Mouse (Mus musculus) embryo, embryonic 11.5 days (tissue): ENCODE results near the gene Ppp4r1.

ENCODE experiments used
- DNase-seq: peaks from one replicate; pipeline ENCODE4 v3.0.0-alpha.2; 2012; ENCODE audit warnings: low read depth, low spot score

Gene Ppp4r1

DNA sequence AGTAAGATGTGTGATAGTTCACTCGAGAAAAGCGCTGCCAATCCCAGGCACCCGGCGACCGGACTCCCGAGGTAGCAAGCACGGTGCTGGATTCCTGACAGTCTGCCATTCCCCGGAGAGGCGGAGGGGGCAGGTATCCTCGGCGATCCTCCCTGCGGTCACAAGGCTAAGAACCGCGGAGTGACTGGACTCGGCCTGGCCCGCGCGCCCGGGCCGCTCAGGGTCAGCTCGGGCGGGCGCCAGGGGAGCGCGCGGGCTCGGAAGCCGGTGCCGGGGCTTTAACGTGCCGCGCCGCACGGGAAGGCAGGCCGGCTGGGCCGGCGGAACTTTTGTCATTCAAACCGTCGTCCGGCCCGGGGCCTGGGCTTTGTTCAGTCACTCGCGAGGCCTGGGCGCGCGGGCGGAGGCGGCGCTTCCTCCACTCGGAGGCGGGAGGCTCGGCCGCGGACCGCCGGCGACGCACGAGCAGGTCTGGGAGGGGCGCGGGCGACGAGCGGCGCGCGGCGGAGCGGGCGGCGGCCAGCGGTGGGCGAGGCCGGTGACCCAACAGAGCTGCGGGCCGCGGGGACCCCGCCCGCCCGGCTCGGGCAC is at the start of gene Ppp4r1:
Gene Ppp4r1, plus strand, starts transcription at position 23 of the 591 bp plus-strand sequence.
- DNase-seq: peak; percentile 71

DNA sequence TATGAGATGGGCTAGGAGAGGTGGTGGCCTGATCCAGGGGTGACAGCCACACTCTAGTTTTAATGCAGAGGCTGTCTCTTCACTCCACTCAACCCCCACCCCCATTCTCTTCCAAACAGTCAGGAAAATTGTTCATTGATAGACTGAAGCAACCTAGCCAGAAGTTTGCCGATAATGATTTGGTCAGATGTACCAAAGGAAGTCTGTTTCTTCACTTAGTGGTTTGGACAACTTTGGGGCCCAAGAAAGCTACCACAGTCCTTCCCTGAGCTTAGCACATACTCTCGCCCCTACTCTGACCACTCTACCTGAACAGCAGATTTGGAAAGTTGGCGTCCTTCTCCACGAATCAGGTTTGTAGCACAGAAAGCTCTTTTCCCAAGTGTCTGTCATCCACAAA is 49.7 kb upstream of the Ppp4r1 start:
- no peak for DNase-seq

DNA sequence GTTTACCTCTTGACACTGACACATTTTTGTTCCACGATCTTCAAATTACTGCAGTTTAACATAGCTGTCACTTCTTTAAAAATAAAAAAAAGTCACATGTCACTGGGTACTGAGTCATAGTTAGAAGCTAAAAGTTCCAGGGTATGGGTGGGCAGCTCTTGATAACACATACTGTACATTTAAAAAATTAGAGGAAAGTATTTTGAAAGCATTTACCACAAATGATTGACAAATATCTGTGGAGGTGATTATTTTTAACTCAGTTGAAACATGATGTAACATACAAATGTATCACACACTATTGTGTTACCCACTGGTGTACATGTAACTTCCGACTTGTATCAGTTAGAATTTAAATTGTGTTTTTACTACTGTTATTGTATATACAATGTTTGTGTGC is 47.3 kb upstream of the Ppp4r1 start:
- DNase-seq: no peak

DNA sequence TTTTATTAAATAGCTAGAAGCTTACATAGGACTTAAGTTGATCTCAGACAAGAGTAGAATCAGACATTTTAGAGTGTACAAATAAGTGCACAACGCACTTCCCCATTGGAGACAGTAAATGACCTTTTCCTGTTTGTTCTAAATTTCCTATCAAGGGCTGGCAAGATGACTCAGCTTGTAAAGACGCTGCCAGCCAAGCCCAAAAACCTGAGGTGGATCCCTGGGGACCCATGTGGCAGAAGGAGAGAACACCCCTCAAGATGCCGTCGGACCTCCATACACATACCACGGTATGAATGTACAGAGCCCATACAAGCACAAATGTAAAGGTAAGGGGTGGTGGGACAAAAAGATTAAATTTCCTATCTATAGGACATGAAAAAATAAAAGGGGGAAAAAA is 45.2 kb upstream of the Ppp4r1 start:
- DNase-seq: no peak

DNA sequence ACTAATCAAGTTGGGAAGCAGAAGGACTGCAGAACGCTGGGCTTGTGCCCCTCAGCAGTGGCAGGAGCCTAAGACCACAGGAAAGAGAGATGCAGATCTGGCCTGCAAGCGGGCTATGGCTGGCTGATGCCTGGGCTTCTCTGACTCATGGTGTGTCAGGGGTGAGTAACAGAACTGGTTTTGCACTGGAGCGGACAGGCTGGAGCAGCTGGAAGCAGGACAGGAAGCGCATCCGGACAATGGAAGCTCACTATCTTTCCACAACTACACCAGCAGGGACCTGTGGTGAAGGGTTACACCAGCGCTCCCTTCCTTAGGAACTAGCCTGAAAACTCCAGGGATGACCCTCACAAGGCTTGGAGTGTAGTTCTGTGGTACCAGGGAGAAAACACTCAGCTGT is 44.8 kb upstream of the Ppp4r1 start:
- DNase-seq: no peak

DNA sequence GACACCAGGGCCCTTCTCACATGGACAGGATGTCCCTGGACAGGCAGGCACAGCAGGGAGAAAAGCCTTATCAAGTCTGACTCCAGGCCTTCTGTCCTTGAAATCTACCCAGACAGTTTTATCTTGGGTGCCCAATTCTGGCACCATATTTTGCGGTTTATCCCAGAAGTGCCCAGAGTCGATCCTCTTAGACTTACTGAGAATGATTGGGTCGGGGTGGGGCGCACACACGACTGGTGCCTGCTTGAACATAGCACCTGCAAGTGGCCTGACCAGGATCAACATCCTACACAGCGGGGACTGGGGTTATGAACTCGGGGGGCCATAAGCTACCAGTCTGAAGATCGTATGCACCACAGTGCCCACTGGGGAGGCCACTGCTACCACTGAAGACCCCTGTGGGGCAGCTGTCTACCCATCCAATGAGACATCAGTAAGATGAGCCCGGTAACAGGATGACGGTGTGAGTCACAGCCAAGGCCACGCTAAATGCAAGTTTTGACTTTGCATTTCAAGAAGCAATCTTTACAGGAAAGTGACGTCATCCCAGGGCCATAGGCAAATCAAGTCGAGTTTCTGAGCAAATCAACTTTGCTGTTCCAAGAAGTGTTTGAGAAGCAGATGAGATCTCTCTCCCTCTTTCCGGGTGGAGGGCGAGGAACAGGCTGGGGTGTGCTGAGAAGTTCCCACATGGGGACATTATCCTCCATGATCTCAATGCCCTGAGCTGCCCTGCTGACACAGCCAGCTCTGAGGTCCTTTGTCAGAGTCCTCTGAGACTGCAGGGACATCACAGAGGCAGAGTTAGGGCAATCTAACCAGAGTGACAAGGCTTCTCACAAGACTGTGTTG is 42.3 kb upstream of the Ppp4r1 start:
- no peak for DNase-seq

DNA sequence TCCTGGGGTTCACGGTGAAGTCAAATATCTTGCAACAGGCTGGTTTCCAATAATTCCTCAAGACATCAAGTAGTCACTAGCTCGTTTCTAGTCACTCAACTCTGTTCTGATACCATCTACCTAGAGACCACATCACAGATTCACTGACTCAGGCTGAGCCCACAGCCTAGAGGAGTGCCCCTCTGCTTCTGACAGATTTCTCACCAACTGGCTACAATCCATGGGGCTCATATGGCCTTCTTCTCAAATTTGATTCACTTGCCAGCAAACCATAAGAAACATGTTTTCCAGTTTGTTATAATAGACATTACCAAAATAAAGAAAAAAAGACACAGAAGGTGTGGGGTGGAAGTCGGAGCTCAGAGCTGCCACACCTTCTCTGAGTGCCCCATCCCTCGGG is 40.8 kb upstream of the Ppp4r1 start:
- DNase-seq: no peak

DNA sequence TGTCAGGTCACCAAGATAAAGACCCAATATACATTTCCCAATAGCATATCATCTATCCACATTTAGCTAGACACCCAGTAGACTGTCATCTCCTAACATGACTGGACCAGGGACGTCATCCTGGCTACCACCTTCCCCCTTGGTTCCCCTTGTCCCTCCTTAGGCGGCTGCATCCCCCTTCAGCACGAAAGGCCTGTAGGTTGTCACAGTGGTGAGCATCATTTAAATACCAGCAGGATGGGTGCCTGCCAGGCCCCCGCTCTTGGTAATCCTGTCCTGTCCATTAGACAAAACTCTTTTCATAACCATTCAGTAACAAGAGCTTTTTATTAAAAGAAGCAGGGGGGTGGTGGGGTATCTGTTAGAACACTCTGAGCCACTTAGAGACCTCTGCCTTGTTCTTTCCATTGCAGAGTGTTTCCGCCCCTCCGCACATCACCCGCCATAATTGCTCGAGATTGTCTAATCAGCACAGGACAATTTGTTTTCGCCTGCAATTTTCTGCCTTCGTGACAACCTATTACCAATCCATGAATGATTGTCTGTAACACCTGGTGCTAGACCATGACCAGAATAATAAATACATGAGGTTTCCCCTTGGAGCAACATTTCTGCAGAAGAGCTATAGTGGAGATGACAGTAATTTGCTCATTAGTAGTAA is 40.0 kb upstream of the Ppp4r1 start:
- DNase-seq: no peak

DNA sequence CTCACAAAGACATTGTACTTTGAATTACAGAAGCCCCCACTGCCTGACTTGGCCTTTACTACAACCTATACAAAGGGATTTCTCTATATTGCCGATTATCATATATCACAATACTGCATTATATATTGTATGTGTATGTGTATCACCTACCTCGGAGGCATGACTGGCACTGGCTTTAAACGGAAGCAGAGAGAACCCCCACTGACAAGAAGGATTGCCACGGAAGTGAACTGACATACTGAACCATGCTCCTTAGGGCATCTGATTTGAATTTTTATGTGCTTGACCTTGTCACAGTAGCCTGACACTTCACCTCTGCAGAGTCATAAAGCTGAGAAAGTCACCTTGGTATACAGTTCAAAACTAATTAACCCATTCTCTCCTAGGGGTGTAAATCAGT is 39.4 kb upstream of the Ppp4r1 start:
- no peak for DNase-seq

DNA sequence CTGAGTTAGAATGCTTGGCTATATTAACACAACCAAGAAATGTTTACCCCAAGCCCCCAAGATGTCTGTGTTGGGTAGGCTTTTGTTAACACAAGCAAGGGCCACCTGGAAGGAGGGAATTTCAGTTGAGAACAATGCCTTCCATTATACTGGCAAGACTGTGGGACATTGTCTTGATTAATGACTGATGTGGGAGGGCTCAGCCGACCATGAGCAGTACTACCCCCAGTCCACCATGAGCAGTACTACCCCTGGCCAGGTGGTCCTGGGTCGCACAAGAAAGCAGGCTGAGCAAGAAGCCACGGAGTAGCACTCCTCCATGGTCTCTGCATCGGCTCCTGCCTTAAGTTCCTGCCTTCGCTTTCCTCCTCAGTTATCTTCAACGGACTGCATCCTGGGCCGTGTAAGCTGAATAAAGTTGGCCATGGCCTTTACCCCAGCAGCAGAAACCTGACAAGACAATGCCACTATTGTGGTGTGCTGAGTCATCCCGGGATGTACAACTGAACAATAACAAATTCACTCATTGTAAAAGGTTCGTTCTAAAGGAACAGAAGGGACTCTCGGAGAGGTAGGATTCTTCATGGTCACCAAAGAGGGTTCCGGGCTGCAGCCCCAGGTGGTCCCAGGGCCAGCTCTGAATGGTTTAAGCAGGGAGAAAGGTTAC is 38.6 kb upstream of the Ppp4r1 start:
- no peak for DNase-seq

DNA sequence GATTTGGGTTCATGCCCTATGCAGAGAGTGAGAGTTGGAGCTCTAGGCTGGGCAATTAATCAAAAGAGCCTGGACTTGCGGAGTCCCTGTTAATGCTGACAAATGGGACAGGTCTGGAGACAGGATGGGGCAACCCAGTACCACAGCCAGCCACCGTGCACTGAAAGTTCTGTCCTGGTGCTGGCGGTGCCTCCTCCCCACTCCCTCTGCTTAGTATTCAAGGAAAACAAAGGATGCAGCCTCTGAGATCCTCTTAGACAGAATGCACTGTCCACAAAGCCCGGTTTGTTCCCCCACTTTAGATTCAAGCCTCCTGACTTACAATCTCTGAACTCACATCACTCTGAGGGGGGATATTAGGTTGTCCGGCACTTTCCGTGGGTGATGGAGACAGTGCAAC is 36.1 kb upstream of the Ppp4r1 start:
- no peak for DNase-seq

DNA sequence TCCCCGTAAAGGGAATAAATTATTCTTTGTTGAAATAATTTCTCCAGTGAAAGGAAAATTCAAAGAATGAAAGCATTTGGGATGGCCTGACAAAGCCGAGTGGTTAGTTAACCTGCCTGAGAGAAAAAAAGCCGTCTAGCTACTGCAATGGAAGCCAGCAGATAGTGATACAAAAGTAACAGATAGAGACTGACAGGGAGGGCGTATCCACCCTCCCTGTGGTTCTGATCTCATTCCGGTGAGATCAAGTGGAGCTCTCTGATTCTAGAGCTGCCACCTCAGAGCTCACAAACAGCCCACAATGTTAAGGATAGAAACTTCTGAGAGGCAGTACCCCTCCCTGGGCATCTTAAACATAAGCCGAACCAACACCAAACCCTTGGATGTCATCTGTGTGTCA is 33.4 kb upstream of the Ppp4r1 start:
- DNase-seq: no peak

DNA sequence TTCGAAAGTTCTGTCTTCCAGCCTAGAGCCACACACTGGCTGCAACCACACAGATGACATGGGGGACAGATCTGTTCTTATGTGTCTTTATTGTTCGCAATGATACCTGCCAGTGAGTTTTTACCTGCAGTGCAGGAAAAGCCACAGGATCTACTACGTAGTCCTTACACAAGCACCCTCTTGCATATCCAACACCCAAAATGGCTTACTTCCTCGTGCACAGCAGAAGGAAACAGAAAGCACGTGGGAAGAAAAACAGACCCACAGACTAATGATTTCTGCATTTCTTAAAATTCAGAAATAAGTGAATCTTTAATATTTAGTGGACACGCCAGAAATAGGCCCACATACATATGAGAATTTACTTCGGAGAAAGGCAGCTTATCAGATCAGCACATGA is 32.6 kb upstream of the Ppp4r1 start:
- DNase-seq: no peak

DNA sequence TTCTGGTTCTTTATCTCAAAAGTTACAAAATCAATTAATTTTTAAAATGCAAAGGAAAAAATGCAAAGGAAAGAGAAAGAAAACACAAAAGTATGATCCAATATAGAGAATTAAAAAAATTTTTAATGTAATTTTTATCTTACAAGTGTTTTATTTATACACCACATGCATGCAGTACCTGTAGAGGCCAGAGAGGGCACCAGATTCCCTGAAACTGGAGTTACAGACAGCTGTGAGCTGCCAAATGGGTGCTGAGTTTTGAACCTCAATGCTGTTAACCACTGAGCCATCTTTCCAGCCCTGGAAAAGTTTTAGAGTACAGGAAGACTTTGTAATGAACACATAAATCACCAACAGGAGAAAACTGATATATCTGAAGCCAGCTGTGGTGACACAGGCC is 32.1 kb upstream of the Ppp4r1 start:
- no peak for DNase-seq

DNA sequence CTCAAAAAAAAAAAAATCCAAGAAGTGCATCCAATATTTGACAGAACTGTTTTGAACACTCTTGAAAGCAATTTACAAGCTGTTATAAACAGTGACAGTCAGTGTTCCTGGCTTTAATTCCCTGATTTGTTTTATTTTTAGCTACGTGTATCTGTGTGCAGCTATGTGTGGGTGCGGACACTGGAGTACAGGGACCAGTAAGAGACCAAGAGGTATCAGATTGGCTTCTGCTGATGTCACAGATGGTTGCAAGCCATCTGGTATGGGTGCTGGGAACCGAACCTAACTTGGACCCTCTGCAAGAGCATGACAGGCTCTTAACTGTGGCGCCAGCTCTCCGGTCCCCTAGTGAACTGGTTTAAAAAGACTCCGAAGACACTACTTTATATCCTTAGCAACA is 29.2 kb upstream of the Ppp4r1 start:
- DNase-seq: no peak

DNA sequence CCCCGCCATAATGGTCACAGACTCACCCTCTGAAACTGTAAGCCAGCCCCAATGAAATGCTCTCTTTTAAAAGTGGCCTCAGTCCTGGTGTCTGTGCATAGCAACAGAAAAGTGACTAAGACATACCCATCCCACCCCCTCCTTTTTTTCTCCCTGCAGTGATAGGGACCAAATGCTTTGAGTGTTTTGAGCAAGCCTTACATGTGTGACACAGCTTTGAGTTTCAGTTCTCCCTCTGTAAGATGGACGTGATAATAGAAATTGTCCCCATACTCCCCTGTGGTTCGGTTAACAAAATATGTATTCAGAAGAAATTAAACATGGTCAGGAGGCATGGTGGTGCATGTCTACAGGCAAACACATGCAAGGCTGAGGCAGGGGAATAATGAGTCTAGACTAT is 26.5 kb upstream of the Ppp4r1 start:
- no peak for DNase-seq

DNA sequence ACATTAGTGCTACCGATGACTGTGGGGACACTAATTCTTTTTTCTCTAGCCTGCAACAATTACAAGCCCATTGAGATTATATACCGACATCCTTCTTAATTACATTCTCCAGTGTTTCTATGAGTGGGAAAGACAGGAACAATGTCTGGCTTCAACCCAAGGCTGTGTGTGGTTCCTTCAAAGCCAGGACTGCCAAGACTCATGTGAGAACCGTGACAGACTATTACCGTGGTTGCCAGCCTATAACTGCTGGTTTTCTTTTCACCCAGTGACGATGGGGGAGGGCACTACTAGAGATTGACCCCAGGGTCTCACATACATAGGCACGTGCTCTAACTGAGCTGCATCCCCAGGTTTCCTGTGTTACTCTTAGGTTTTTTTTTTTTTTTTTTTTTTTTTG is 25.2 kb upstream of the Ppp4r1 start:
- no peak for DNase-seq

DNA sequence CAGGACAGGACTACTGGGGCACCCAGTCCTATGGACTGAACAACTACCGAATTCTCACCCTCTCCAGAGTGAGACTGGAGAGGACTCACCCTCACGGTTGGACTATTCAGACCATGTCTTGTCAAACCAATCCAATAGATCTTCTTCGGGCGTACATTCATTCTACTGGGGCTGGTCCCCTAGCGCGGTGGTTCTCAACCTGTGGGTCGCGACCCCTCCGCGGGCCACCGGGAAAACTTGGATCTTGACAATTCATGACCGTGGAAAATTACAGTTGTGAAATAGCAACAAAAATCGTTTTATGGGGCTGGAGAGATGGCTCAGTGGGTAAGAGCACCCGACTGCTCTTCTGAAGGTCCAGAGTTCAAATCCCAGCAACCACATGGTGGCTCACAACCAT is 19.2 kb upstream of the Ppp4r1 start:
- no peak for DNase-seq

DNA sequence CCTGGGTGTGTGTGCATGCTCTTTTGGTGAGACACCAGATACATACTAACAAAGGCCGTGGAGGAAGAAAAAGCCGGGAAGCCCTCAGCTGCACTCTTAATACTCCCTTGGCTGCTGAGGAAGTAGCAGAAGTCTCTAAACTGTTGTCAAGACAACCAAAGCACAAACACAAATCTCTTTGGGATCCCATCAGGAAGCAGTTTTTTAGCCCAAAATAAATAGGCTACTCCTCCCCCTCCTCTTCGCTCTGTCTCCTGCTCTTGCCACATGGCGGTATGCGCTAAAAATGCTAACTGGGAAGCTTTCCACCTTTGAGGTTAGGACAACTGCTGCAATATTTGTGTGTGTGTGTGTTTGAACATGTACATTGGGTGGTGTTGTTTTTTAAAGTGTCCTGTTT is 13.9 kb upstream of the Ppp4r1 start:
- DNase-seq: no peak

DNA sequence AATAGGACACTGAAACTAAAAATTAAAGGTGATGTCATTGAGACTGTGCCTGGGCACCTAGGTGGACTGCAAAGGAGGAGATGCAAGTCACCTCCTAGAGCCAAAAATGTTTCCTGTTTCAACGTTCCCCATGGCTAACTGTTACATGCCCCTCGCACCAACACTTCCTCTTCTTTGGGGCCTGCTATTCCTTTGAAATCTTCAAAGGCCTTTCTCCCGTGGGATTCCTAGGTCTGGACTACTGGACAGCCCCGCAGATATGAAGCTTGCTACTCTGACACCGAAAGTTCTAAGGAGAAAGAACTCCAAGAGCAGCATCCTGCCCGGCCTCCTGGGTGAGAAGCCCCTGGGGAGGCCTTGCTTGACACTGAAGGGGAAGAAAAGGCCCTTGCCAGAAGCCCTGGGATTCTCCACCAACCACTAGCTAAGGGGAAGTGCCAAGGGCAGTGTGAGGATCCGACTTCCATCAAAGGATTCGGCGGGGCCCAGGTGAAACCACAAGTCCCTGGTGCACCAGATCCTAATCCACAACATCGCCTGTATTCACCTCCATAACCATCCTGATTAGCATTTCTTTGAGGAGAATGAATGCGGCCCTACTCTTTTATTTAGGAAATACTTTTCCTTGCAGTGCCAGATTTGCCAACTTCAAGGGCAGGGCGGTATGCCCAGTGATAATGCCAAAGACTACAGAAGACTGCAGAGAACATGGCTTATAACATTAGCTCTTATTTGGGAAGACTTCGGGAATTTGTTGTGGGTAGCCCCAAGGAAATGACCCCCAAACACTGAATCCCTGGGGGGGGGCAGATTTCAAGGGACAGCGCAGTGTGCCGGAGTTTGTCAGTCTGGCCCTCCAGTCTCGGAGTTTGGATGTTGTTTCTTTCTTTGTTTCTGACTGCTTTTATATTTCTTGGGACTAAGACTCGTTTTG is 11.1 kb upstream of the Ppp4r1 start:
- DNase-seq: no peak
